Mouse (Mus musculus) left cerebral cortex, adult 18-20 months (tissue): ENCODE measurements at regions not wholly inside any gene's neighbourhood (a gene's known extent, or its start where the extent isn't known, plus 50 kb on each side); places are given as distances from the start of the nearest gene placed in this dataset.
A peak's percentile ranks its signal among the peaks of the same experiment; 100 is the strongest.
"Not testable (repeated sequence)": the region's sequence is repeated elsewhere in the genome, so short reads cannot be mapped to it uniquely, and the experiment has no call there.

Experiments
- DNase-seq, 2 experiments: peaks; one replicate each; pipeline ENCODE4 v3.0.0; 2021 to 2022; ENCODE audit warnings: low spot score in 2 of 2, mixed read lengths in 1 of 2

- DNase-seq: not testable (repeated sequence)
Measured at GRCm38 (mm10) chr5:10550115-10550514, 303.8 kb upstream of the Gm5152 start.

GRCm38 (mm10) chr5:10562321-10562720 lies 316.0 kb upstream of the Gm5152 start:
- peak; percentile 55 to 64 for DNase-seq

GRCm38 (mm10) chr5:10592392-10592791 lies 346.1 kb upstream of the Gm5152 start:
- no peak for DNase-seq

GRCm38 (mm10) chr5:10600774-10601173 lies 346.8 kb upstream of the Gm8871 start:
- no peak for DNase-seq

GRCm38 (mm10) chr5:10633176-10633575 lies 314.4 kb upstream of the Gm8871 start:
- DNase-seq: peak; percentile 12 to 31

- peak in 1 of 2 experiments; percentile 8 for DNase-seq
Measured at GRCm38 (mm10) chr5:10648075-10648474, 299.5 kb upstream of the Gm8871 start.

GRCm38 (mm10) chr5:10663301-10663700 lies 284.3 kb upstream of the Gm8871 start:
- DNase-seq: no peak

GRCm38 (mm10) chr5:10674199-10674598 lies 273.4 kb upstream of the Gm8871 start:
- DNase-seq: no peak

DNA sequence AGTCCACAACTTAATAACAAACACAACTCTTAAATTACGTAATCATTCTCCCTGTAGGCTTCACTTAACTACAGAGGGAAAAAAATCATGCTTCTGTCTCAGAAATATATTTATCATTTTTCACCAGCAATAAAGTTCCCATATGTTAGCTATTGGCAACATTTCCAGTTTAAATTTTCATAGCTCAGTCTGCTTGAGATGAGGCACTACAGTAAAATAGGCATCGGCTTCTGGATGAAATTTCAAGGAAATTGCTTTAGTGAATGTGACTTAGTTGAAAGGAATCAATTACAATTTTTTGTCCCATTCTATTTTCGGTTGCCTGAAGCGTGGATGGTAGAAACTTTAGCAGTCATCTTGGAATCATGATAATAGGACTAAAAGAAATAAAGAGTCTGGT lies 262.1 kb upstream of the Gm8871 start:
- no peak for DNase-seq

DNA sequence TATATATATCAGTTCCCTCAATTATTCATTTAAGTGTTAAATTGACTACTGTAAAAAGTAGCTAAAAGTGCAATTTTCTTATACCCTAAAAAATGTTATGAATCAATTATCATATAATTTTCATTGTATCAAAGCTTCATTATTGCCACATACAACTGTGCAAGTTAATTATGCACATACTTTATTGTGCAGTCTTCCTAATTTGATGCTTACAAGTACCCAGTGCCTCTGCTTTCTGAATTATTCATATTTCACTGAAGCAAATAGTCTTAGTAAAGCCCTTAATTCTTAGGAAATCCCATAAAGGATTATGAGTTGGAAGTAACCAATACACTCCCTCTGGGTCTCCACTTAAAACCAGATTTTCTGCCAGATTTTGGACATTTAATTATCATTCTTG lies 220.5 kb upstream of the Gm8871 start:
- no peak for DNase-seq

GRCm38 (mm10) chr5:10749546-10749945 lies 198.1 kb upstream of the Gm8871 start:
- DNase-seq: no peak

- no peak for DNase-seq
Measured at GRCm38 (mm10) chr5:10767469-10767868, 180.1 kb upstream of the Gm8871 start.
